Mouse (Mus musculus): ENCODE measurements at regions not wholly inside any gene's neighbourhood (a gene's known extent, or its start where the extent isn't known, plus 50 kb on each side); places are given as distances from the start of the nearest gene placed in this dataset.

- intact Hi-C loops (cut with DNase I) = no loop called here
- DNase-seq (ENCODE audit: extremely low spot score in 1 of 2, low spot score in 2 of 2) = no peak
Measured at GRCm38 (mm10) chr3:149227556-149227955, 237.2 kb upstream of the Adgrl2 start.

- intact Hi-C loops (cut with DNase I) = no loop called here
- no peak for DNase-seq (ENCODE audit: extremely low spot score in 1 of 2, low spot score in 2 of 2)
Measured at GRCm38 (mm10) chr3:149226723-149227122, 236.4 kb upstream of the Adgrl2 start.

GRCm38 (mm10) chr3:149225684-149226083, 235.3 kb upstream of the Adgrl2 start:
- no peak for DNase-seq (ENCODE audit: extremely low spot score in 1 of 2, low spot score in 2 of 2)
- intact Hi-C loops (cut with DNase I) = no loop called here

GRCm38 (mm10) chr3:149224271-149224670, 233.9 kb upstream of the Adgrl2 start:
- DNase-seq (ENCODE audit: extremely low spot score in 1 of 2, low spot score in 2 of 2) = no peak
- intact Hi-C loops (cut with DNase I) = no loop called here

GRCm38 (mm10) chr3:149223776-149224175, 233.4 kb upstream of the Adgrl2 start:
- DNase-seq (ENCODE audit: extremely low spot score in 1 of 2, low spot score in 2 of 2) = no peak
- intact Hi-C loops (cut with DNase I) = no loop called here

- no peak for DNase-seq (ENCODE audit: extremely low spot score in 1 of 2, low spot score in 2 of 2)
- intact Hi-C loops (cut with DNase I) = no loop called here
Measured at GRCm38 (mm10) chr3:149220958-149221357, 230.6 kb upstream of the Adgrl2 start.

GRCm38 (mm10) chr3:149220304-149220951, 230.1 kb upstream of the Adgrl2 start:
- DNase-seq (ENCODE audit: extremely low spot score in 1 of 2, low spot score in 2 of 2) = peak in 1 of 2 experiments; percentile 45
- intact Hi-C loops (cut with DNase I) = no loop called here

- DNase-seq (ENCODE audit: extremely low spot score in 1 of 2, low spot score in 2 of 2) = no peak
- intact Hi-C loops (cut with DNase I) = no loop called here
Measured at GRCm38 (mm10) chr3:149219381-149220303, 229.3 kb upstream of the Adgrl2 start.

GRCm38 (mm10) chr3:149217916-149218803, 227.8 kb upstream of the Adgrl2 start:
- intact Hi-C loops (cut with DNase I) = no loop called here
- DNase-seq (ENCODE audit: extremely low spot score in 1 of 2, low spot score in 2 of 2) = no peak

- intact Hi-C loops (cut with DNase I) = no loop called here
- DNase-seq (ENCODE audit: extremely low spot score in 1 of 2, low spot score in 2 of 2) = peak in 1 of 2 experiments; percentile 57
Measured at GRCm38 (mm10) chr3:149216759-149217400, 226.5 kb upstream of the Adgrl2 start.

GRCm38 (mm10) chr3:149215691-149216090, 225.3 kb upstream of the Adgrl2 start:
- no peak for DNase-seq (ENCODE audit: extremely low spot score in 1 of 2, low spot score in 2 of 2)
- intact Hi-C loops (cut with DNase I) = no loop called here

GRCm38 (mm10) chr3:149211909-149212308, 221.6 kb upstream of the Adgrl2 start:
- intact Hi-C loops (cut with DNase I) = no loop called here
- DNase-seq (ENCODE audit: extremely low spot score in 1 of 2, low spot score in 2 of 2) = no peak

- no peak for DNase-seq (ENCODE audit: extremely low spot score in 1 of 2, low spot score in 2 of 2)
- intact Hi-C loops (cut with DNase I) = no loop called here
Measured at GRCm38 (mm10) chr3:149209260-149209659, 218.9 kb upstream of the Adgrl2 start.

- peak in 1 of 2 experiments; percentile 40 for DNase-seq (ENCODE audit: extremely low spot score in 1 of 2, low spot score in 2 of 2)
- intact Hi-C loops (cut with DNase I) = no loop called here
Measured at GRCm38 (mm10) chr3:149203451-149203850, 213.1 kb upstream of the Adgrl2 start.

- no peak for DNase-seq (ENCODE audit: extremely low spot score in 1 of 2, low spot score in 2 of 2)
- intact Hi-C loops (cut with DNase I) = no loop called here
Measured at GRCm38 (mm10) chr3:149196477-149197185, 206.3 kb upstream of the Adgrl2 start.

GRCm38 (mm10) chr3:149190856-149191576, 200.7 kb upstream of the Adgrl2 start:
- intact Hi-C loops (cut with DNase I) = no loop called here

GRCm38 (mm10) chr3:149184136-149184551, 193.8 kb upstream of the Adgrl2 start:
- intact Hi-C loops (cut with DNase I) = no loop called here
- DNase-seq (ENCODE audit: extremely low spot score in 1 of 2, low spot score in 2 of 2) = no peak

More at GRCm38 (mm10) chr3:149190856-149191576, 200.7 kb upstream of the Adgrl2 start:
- no peak for DNase-seq (ENCODE audit: extremely low spot score in 1 of 2, low spot score in 2 of 2)
